Mouse (Mus musculus) myocyte (in vitro differentiated cells): ENCODE results near the gene Lama2. TPM values are rescaled to one million over a fixed set of nuclear protein-coding genes. Genes with fewer than 3 reads are reported as not detected.

Experiments used
- H3K27me3 ChIP-seq: one replicate; pipeline ENCODE4 v1.6.1; 2011; ENCODE audit not compliant: control insufficient read depth, insufficient read depth, insufficient read length
- H3K36me3 ChIP-seq: one replicate; pipeline ENCODE4 v1.6.1; 2011; ENCODE audit not compliant: control insufficient read depth, insufficient read depth
- H3K4me2 ChIP-seq: one replicate; pipeline ENCODE4 v1.6.1; 2011; ENCODE audit warnings: low read depth, control low read depth
- H3K4me3 ChIP-seq: one replicate; pipeline ENCODE4 v1.5.1; 2011; ENCODE audit warnings: mild to moderate bottlenecking, control low read depth, moderate library complexity
- H3K79me2 ChIP-seq: one replicate; pipeline ENCODE4 v1.6.1; 2011; ENCODE audit not compliant: control insufficient read depth, insufficient read depth
- H3ac ChIP-seq: one replicate; pipeline ENCODE4 v1.6.1; 2011; ENCODE audit not compliant: control insufficient read depth, insufficient read length
- CEBPB ChIP-seq: IDR thresholded peaks from 2 replicates; pipeline ENCODE4 v1.6.1; 2011; ENCODE audit warnings: mild to moderate bottlenecking, moderate library complexity; ENCODE audit not compliant: poor library complexity, insufficient read depth, severe bottlenecking
- E2F4 ChIP-seq: IDR thresholded peaks from one replicate; pipeline ENCODE4 v1.6.1; 2011; ENCODE audit warnings: mild to moderate bottlenecking, control low read depth, moderate library complexity; ENCODE audit not compliant: insufficient read depth
- MAX ChIP-seq: IDR thresholded peaks from one replicate; pipeline ENCODE4 v1.6.1; 2011; ENCODE audit warnings: low read depth, mild to moderate bottlenecking, control low read depth
- MYOD1 ChIP-seq, 3 experiments: IDR thresholded peaks; one replicate each; pipeline ENCODE4 v1.6.1; 2011; ENCODE audit warnings: control low read depth in 2 of 3, low read depth in 2 of 3, mild to moderate bottlenecking in 2 of 3, moderate library complexity in 1 of 3; ENCODE audit not compliant: insufficient read length in 2 of 3, control insufficient read depth in 1 of 3
- MYOG ChIP-seq, 3 experiments: IDR thresholded peaks; one replicate each; pipeline ENCODE4 v1.6.1; 2011; ENCODE audit warnings: control low read depth in 2 of 3, low read depth in 2 of 3, mild to moderate bottlenecking in 2 of 3; ENCODE audit not compliant: insufficient read length in 2 of 3, control insufficient read depth in 1 of 3, insufficient read depth in 1 of 3
- POLR2A ChIP-seq: IDR thresholded peaks from one replicate; pipeline ENCODE4 v1.6.1; 2011; ENCODE audit warnings: low read depth, mild to moderate bottlenecking, control low read depth, moderate library complexity; ENCODE audit not compliant: insufficient read length
- POLR2AphosphoS2 ChIP-seq: IDR thresholded peaks from one replicate; pipeline ENCODE4 v1.6.1; 2011; ENCODE audit warnings: low read depth, control low read depth; ENCODE audit not compliant: insufficient read length
- REST ChIP-seq: IDR thresholded peaks from one replicate; pipeline ENCODE4 v1.6.1; 2011; ENCODE audit warnings: mild to moderate bottlenecking, control low read depth, moderate library complexity; ENCODE audit not compliant: insufficient read depth, insufficient read length
- SRF ChIP-seq: IDR thresholded peaks from one replicate; pipeline ENCODE4 v1.6.1; 2011; ENCODE audit warnings: low read depth; ENCODE audit not compliant: control insufficient read depth, insufficient read length
- TCF12 ChIP-seq: IDR thresholded peaks from one replicate; pipeline ENCODE4 v1.6.1; 2011; ENCODE audit warnings: mild to moderate bottlenecking, control low read depth; ENCODE audit not compliant: poor library complexity, insufficient read depth, severe bottlenecking
- TCF3 ChIP-seq: IDR thresholded peaks from one replicate; pipeline ENCODE4 v1.6.1; 2011; ENCODE audit warnings: low read depth, control low read depth; ENCODE audit not compliant: insufficient read length
- USF1 ChIP-seq: IDR thresholded peaks from one replicate; pipeline ENCODE4 v1.6.1; 2011; ENCODE audit warnings: low read depth, mild to moderate bottlenecking, control low read depth, moderate library complexity
- polyA plus RNA-seq: library from polyadenylated mRNA; unstranded; fragments of >200 nt; fragmentation: generic; extraction: Trizol; gene quantifications from one replicate; pipeline ENCODE4 v1.2.1, GENCODE M21; 2012; ENCODE audit warnings: missing spikeins

The Lama2 gene
- polyA plus RNA-seq, 1 experiment = 15.1 TPM

DNA sequence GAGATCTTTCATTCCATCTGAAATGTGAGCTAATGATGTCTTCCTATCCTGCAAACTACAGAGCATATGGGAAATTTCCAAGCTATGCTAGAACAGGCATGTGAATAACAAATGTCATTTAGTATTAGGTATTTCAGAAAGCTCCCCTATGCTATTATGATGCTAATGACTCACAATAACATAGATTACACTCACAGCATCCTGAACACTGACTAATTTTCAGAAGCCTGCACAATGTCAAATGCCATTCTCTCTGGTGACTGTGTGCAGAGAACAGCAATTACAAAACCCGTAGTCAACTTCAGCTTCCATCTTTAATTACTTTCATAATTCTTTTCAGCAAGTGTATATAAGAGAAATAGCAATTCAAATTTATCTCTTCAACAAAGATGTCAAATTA, 596.9 kb downstream of the Lama2 start:
- Histone ChIP-seq H3K36me3 (no peaks in the 10 kb centered on the region), H3K79me2 (no peaks in the 10 kb centered on the region)

DNA sequence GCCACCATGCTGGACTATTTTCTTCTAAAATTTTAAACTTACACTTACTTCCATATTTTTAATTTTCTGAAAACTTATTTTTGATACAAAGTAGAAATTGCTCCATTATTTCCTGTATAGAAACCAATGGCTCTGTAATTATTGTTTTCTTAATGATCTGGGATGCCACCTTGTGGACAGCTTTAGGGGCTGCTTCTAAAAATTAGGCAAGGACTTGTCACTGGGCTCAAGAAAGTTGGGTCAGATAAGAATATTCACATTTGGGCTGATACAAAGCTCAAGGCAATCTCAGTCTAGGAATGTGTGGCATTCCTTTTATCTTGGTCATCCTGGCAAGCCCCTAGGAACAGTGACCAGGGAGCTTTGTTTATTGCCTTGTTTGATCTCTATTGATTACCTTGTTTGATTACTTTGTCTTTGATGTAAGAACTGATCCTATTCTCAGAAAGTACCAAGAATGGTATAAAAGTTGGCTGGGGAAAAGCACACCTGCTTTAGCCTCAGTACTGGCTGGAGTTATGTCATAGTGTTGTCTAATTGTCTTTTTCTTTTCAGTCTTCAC, 606.7 kb downstream of the Lama2 start:
- H3K4me3 ChIP-seq = no peak overlapping the region
- TF ChIP-seq TCF12 (no peak), POLR2A (no peak), USF1 (no peak), MYOD1 (IDR thresholded peaks at IDR 0.05; ENCODE audit: control insufficient read depth in 1 of 3, insufficient read length in 2 of 3, low read depth in 2 of 3) (no peak), REST (no peak), MYOG (IDR thresholded peaks at IDR 0.05; ENCODE audit: control insufficient read depth in 1 of 3, insufficient read depth in 1 of 3, insufficient read length in 2 of 3, low read depth in 2 of 3) (no peak), MAX (no peak), E2F4 (no peak), CEBPB (no peak)
- H3K36me3 ChIP-seq = no peaks in the 10 kb centered on the region
- H3K4me2 ChIP-seq = no peak overlapping the region
- H3K79me2 ChIP-seq = no peaks in the 10 kb centered on the region
- H3ac ChIP-seq = no peak overlapping the region
- no peaks in the 10 kb centered on the region for H3K27me3 ChIP-seq

More for the DNA sequence above, 596.9 kb downstream of the Lama2 start:
- TF ChIP-seq MYOG (IDR thresholded peaks at IDR 0.05; ENCODE audit: control insufficient read depth in 1 of 3, insufficient read depth in 1 of 3, insufficient read length in 2 of 3, low read depth in 2 of 3) = no peak
- no peak for TF ChIP-seq USF1
- no peak for TF ChIP-seq POLR2A
- TF ChIP-seq CEBPB = no peak
- Histone ChIP-seq H3K27me3 (no peaks in the 10 kb centered on the region), H3K4me3 (no peak overlapping the region), H3ac (no peak overlapping the region), H3K4me2 (no peak overlapping the region)

DNA sequence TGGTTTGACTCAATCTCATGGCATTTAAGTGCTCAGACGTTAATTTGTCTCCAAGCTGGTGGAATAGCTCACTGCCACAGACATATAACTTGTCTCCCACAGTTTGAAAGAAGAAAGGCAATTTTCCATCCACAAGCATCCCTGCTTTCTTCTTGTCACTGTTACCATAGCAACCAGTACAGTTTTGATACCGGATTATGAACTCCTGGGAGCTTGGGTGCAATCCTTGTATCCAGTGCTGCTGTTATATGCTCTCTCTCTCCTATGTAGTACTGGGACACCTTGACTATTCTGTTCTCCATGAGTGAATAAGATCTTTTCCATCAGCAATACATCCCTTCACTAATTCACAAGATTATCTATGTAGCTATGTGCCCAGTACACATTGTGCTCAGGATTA, 612.2 kb downstream of the Lama2 start:
- H3K4me3 ChIP-seq = no peak overlapping the region
- H3K27me3 ChIP-seq = no peaks in the 10 kb centered on the region
- no peak overlapping the region for H3K4me2 ChIP-seq
- no peaks in the 10 kb centered on the region for H3K36me3 ChIP-seq
- TF ChIP-seq MYOD1 (IDR thresholded peaks at IDR 0.05; ENCODE audit: control insufficient read depth in 1 of 3, insufficient read length in 2 of 3, low read depth in 2 of 3) = no peak
- TF ChIP-seq CEBPB = no peak
- TF ChIP-seq SRF = no peak
- TF ChIP-seq REST = no peak
- no peak for TF ChIP-seq MAX
- TF ChIP-seq USF1 = no peak
- no peak for TF ChIP-seq POLR2AphosphoS2
- TF ChIP-seq TCF3 = no peak
- TF ChIP-seq E2F4 = no peak
- no peak for TF ChIP-seq POLR2A
- no peak for TF ChIP-seq TCF12
- no peak for TF ChIP-seq MYOG (IDR thresholded peaks at IDR 0.05; ENCODE audit: control insufficient read depth in 1 of 3, insufficient read depth in 1 of 3, insufficient read length in 2 of 3, low read depth in 2 of 3)
- H3ac ChIP-seq = no peak overlapping the region
- H3K79me2 ChIP-seq = no peaks in the 10 kb centered on the region

DNA sequence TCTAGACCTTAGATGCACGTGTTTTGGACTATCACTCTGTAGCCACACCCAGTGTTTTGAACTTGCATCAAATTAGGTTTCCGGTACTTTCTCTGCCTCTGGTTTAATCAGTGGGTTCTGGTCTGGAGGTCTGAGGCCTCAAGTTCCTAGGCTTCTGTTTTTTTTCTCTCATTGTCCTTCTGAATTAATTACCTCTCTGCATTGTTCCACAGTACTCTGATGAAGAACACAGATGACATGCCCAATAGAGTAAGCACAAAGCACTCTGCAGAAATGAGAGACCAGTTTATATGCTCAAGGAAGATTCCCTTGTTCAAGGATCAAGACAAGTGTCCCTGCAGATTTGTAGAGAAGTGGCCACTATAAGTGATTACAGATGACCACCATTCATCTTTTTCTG, 613.8 kb downstream of the Lama2 start:
- Histone ChIP-seq H3ac (no peak overlapping the region), H3K36me3 (no peaks in the 10 kb centered on the region), H3K4me2 (no peak overlapping the region), H3K4me3 (no peak overlapping the region), H3K27me3 (no peaks in the 10 kb centered on the region), H3K79me2 (no peaks in the 10 kb centered on the region)
- no peak for TF ChIP-seq POLR2A
- TF ChIP-seq POLR2AphosphoS2 = no peak
- TF ChIP-seq MYOG (IDR thresholded peaks at IDR 0.05; ENCODE audit: control insufficient read depth in 1 of 3, insufficient read depth in 1 of 3, insufficient read length in 2 of 3, low read depth in 2 of 3) = no peak
- TF ChIP-seq E2F4 = no peak
- no peak for TF ChIP-seq TCF12
- TF ChIP-seq SRF = no peak
- TF ChIP-seq TCF3 = no peak
- no peak for TF ChIP-seq MYOD1 (IDR thresholded peaks at IDR 0.05; ENCODE audit: control insufficient read depth in 1 of 3, insufficient read length in 2 of 3, low read depth in 2 of 3)
- no peak for TF ChIP-seq MAX
- TF ChIP-seq REST = no peak
- TF ChIP-seq USF1 = no peak
- no peak for TF ChIP-seq CEBPB

DNA sequence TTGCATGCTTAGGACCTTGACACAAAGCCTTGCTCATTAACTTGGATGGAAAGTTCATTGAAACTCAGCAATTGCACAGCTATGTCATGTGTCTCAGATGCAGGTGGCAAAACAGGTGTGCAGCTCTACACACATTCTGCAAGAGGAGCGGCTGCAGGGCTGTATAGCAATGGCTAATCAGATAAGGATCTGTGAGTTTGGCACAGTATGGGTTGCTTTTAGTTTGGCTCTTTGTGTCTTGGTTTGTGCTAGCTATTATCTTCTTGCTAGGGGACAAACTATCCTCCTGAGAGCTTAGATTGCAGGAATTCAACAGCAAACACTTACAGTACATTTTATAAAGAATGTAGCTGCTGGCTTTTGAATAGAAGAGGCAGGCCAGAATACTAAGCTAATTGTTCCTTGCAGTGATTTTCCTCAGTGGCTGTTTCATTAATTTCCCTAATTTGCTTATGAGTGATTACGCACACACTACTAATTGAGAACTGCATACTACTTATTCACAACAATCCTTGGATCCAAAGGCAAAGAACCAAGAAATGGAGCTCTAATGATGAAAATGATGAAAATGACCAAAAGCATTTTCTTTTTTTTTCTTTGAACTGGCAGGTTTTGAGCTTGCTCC, 617.9 kb downstream of the Lama2 start:
- H3K36me3 ChIP-seq = peaks cover 3% of the 10 kb centered on the region
- no peak overlapping the region for H3K4me2 ChIP-seq
- no peaks in the 10 kb centered on the region for H3K27me3 ChIP-seq
- H3K4me3 ChIP-seq = no peak overlapping the region
- no peak for TF ChIP-seq REST
- TF ChIP-seq MYOG (IDR thresholded peaks at IDR 0.05; ENCODE audit: control insufficient read depth in 1 of 3, insufficient read depth in 1 of 3, insufficient read length in 2 of 3, low read depth in 2 of 3) = no peak
- no peak for TF ChIP-seq MAX
- no peaks in the 10 kb centered on the region for H3K79me2 ChIP-seq
- no peak overlapping the region for H3ac ChIP-seq
